Mouse (Mus musculus): ENCODE data around the gene Tor1aip1.
"Not testable (repeated sequence)": the region's sequence is repeated elsewhere in the genome, so short reads cannot be mapped to it uniquely, and the experiment has no call there.

Tor1aip1 gene

GRCm38 (mm10) chr1:156035930-156036737 lies at the start of gene Tor1aip1:
Gene Tor1aip1, minus strand, starts transcription at chr1:156036480.
- DNase-seq (ENCODE audit: low spot score) = peak; percentile 98

GRCm38 (mm10) chr1:156085770-156086169 lies 49.5 kb upstream of the Tor1aip1 start:
- DNase-seq (ENCODE audit: low spot score) = peak; percentile 43

- no peak for DNase-seq (ENCODE audit: low spot score)
Observed at GRCm38 (mm10) chr1:156084603-156085002, 48.3 kb upstream of the Tor1aip1 start.

GRCm38 (mm10) chr1:156077655-156078054 lies 41.4 kb upstream of the Tor1aip1 start:
- DNase-seq (ENCODE audit: low spot score) = no peak

GRCm38 (mm10) chr1:156076474-156076873 lies 40.2 kb upstream of the Tor1aip1 start:
- no peak for DNase-seq (ENCODE audit: low spot score)

- peak; percentile 28 for DNase-seq (ENCODE audit: low spot score)
Observed at GRCm38 (mm10) chr1:156074575-156074974, 38.3 kb upstream of the Tor1aip1 start.

GRCm38 (mm10) chr1:156073169-156073821 lies 37.0 kb upstream of the Tor1aip1 start:
- no peak for DNase-seq (ENCODE audit: low spot score)

GRCm38 (mm10) chr1:156070106-156070505 lies 33.8 kb upstream of the Tor1aip1 start:
- DNase-seq (ENCODE audit: low spot score) = no peak

- no peak for DNase-seq (ENCODE audit: low spot score)
Observed at GRCm38 (mm10) chr1:156066133-156066532, 29.9 kb upstream of the Tor1aip1 start.

GRCm38 (mm10) chr1:156062193-156062592 lies 25.9 kb upstream of the Tor1aip1 start:
- DNase-seq (ENCODE audit: low spot score) = no peak

GRCm38 (mm10) chr1:156058207-156058606 lies 21.9 kb upstream of the Tor1aip1 start:
- DNase-seq (ENCODE audit: low spot score) = no peak

GRCm38 (mm10) chr1:156046688-156047087 lies 10.4 kb upstream of the Tor1aip1 start:
- peak; percentile 14 for DNase-seq (ENCODE audit: low spot score)

GRCm38 (mm10) chr1:156044211-156044611 lies 7.9 kb upstream of the Tor1aip1 start:
- DNase-seq (ENCODE audit: low spot score) = no peak

GRCm38 (mm10) chr1:156043027-156043426 lies 6.7 kb upstream of the Tor1aip1 start:
- DNase-seq (ENCODE audit: low spot score) = peak; percentile 53

- DNase-seq (ENCODE audit: low spot score) = no peak
Observed at GRCm38 (mm10) chr1:156042481-156042880, 6.2 kb upstream of the Tor1aip1 start.

- no peak for DNase-seq (ENCODE audit: low spot score)
Observed at GRCm38 (mm10) chr1:156041451-156042241, 5.4 kb upstream of the Tor1aip1 start.

GRCm38 (mm10) chr1:156040731-156041401 lies 4.6 kb upstream of the Tor1aip1 start:
- DNase-seq (ENCODE audit: low spot score) = peak; percentile 96

GRCm38 (mm10) chr1:156039989-156040388 lies 3.7 kb upstream of the Tor1aip1 start:
- DNase-seq (ENCODE audit: low spot score) = not testable (repeated sequence)

- DNase-seq (ENCODE audit: low spot score) = peak; percentile 39
Observed at GRCm38 (mm10) chr1:156037144-156037583, 884 bp upstream of the Tor1aip1 start.

- DNase-seq (ENCODE audit: low spot score) = peak; percentile 76
Observed at GRCm38 (mm10) chr1:156035269-156035929, 881 bp downstream of the Tor1aip1 start, which contains the start of gene Tor1aip2. Gene Tor1aip2, plus strand, starts transcription at chr1:156035403.

- no peak for DNase-seq (ENCODE audit: low spot score)
Observed at GRCm38 (mm10) chr1:156034661-156035060, 1.6 kb downstream of the Tor1aip1 start.
